Mouse (Mus musculus) layer of hippocampus, adult 8-10 months (tissue): ENCODE results near the gene Sdf2l1. TPM values are rescaled to one million over a fixed set of nuclear protein-coding genes. Genes with fewer than 3 reads are reported as not detected.

Experiments
- DNase-seq, 2 experiments: peaks; one replicate each; pipeline ENCODE4 v3.0.0; 2022; ENCODE audit warnings: low spot score in 2 of 2
- microRNA-seq, 2 experiments: library from miRNA; unstranded; fragments of <30 nt; microRNA quantifications; one replicate each; pipeline ENCODE4 v1.2.0; 2022
- total RNA-seq, 4 experiments: library from RNA; stranded (reverse); gene quantifications; 2 replicates each; pipeline ENCODE4 v1.2.4; 2022

The Sdf2l1 gene
- total RNA-seq, 4 experiments from 2014 or later: 25.6 to 40.2 (median 33.6) TPM

DNA sequence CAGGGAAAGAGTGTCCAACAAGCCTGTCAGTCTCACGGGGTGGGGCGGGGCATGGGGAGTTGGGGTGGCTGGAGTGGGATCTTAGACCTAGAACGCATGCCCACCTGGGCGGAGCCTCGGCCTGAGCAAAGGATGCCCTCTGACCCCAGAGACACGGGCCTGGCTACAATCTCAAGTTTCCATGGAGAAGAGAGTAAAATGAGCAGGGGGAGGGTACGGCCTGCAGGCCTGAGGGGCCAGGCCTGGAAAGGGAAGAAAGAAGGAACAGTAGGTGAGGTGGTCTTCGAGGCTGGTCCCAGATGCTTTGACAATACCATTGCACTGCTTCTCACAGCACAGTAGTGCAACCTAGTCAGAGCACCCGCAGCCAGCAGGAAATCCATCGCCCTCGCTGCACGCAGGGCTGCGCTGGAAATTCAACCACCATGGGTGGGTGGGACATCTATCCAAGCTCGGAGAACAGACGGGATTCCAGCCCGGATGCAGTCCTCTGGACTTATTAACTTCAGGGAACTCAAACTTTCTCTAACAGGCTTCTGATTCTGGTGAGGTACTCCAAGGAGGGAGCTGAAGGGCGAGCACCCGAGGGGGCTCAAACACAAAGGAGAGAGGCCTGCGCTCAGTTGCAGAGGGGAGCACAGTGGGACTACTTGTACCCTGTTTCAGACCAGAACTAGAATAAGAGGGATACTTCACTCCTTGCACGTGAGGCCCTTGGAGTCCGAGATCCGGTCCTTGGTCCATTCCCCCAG, 7.9 kb downstream of the Sdf2l1 start:
- DNase-seq: no peak

DNA sequence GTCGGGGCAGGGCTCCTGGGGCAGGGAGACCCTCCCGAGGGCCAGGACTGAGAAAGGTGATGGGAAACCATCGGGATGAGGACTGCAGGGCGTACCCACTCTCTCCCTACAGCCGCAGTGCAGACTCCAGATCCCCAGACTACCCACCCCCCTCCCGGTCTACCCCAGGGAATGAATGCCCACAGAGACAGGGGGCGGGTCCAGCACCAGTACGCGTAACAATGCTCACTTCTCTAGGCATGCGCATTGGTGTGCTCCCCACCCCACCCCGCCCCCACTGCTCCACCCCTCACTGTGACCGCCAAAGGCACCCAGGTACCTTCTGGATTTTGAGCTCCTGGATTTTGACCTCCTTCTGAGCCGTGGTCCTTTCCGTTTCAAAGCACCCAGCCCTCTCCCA, 10.6 kb downstream of the Sdf2l1 start:
- DNase-seq: no peak

DNA sequence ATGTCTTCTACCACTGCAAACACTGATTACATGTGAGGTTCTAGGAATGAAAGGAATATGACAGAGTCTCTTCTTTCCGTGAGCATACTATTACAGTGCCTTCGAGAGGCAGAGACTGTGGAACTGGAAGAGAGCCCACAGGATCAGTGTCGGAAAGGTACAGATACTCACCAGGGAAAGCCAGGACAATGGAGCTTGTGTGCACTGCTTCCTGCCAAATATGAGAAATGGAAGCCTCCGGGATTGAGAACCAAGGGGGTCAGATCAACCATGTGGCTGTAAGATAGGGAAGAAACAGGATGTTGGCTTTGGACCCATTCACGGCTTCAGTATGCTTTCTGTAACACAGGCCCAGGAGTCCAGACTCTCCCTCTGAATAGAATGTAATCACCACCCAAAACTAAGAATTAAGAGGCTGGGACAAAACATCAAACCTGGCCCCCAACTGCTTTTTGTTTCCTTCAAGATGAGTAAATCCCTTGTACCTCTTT, 14.8 kb downstream of the Sdf2l1 start:
- no peak for DNase-seq

DNA sequence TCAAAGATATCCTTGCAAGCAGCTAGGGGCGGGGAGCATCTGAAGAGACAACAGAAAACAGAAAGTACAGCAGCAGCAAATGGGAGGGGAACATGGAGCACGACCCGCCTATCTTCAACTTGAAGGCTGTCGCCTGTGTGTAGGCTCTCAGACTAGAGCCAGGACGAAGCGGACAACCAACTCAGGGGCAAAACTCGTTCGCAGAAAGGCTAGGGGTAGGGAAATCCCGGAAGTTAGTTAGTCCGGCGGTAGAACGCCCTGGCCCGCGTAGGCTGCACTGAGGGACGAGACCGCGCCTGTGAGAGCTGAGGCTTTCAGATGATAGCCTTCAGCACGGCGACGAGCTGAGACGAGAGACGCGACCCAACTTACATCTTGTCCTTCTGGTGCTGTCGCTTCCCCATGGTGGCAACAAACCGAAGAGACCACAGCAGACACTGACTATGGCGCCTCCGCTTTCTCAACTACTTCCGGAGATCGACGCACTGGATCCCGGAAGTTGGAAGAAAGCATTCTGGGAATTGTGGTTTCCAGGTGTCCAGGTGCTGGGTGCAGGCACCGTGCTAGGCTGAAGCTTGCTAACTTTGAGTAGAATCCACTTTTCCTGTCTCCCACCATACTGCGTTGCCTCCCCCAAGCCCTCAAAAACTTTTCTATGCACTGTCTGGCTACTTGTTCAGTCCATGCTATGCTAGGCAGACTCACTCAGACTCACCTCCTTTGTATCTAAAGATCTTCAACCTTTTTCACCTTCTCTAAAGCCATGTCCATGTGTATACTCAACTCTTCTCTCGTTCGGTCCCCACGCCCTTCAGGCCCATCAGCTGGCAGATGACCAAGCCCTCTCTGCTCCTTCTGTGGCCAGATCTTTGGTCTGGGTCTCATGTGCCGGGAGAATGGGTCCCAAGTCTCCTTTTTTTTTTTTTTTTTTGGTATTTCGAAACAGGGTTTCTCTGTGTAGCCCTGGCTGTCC, 21.1 kb downstream of the Sdf2l1 start, which contains the start of gene Ppil2:
Gene Ppil2 (minus strand): TSS at position 487 of the 973 bp plus-strand sequence.
- peak; percentile 60 to 61 for DNase-seq

DNA sequence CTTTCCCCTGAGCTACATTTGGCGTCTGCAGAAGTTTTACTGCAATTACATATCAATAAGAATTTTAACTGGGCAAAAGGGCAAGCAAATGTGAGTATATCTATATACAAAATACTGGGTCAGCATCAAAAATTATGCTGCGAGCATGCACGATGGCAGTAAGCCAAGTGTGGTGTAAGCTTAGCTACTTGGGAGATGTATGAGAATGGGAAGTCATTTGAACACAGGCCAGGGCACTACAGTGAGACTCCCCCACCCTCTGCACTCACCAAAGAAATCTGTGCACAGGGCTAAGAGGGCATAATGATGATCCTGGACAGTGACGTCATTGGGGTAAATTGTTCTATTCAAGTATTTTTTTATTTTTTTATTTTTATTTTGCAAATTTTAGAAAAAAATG, 27.6 kb downstream of the Sdf2l1 start:
- DNase-seq: no peak

DNA sequence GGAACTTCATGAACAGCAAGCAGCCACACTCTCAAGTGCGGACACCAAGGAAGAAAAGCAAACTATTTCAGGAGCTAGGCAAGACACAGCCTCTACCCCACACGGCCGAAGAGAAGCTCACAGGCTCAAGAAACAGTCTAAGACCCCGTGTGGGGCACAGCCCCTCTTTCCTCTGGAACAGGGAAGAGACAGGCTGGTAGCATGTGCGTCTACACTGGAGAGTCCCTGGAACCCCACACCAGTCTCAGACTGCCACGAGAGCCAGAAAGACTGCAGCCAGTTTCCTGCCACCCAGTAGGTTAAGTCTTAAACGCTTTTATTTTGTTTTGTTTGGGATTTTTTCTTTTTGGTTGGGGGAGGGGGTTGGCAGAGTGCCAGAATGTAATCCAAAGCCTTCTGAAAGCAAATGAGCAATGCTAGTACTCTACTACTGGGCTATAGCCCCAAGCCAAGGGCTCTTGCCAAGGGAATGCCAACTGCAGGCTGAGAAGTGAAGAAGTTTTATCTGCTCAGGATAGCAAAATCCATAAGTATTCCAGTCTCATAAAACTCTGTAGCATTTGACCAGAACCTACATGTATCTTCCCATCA, 29.5 kb downstream of the Sdf2l1 start:
- DNase-seq: no peak

DNA sequence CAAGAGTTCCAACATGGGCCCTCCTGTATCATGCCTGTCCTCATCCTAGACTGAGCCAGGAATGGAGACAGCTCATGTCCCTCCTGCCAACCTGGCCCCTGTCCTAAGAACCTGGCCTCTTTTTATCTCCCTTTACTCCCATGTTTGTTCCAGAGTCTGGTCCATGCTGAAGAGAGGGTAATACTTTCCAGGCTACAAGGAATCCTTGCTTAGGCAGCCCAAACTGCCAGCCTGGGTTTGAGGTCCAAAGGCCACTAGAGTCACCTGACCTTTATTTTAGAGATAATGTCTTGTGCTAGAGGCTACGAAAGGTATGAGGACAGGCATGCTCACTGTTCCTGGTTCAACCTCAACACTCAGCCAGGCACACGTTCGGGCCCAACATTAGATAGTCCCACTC, 35.2 kb downstream of the Sdf2l1 start:
- no peak for DNase-seq

DNA sequence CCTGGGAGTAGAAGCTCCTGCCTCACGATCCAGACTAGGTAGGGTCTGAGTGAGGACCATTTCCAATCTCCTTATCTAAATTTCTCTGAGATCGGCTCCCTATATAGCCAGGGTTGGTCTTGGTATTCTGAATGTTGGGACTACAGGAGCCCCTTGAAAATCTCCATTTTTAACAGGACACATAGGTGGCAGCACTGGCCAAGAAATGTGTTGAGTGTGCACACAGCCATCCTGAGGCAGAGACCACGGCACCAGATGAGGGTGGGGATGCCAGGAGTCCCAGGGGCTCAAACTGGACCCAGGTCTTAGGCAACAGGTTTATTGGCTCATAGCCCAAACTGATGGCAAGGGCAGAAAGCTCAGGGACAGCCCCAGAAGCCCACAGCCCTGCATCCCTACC, 43.8 kb downstream of the Sdf2l1 start:
- DNase-seq: no peak

DNA sequence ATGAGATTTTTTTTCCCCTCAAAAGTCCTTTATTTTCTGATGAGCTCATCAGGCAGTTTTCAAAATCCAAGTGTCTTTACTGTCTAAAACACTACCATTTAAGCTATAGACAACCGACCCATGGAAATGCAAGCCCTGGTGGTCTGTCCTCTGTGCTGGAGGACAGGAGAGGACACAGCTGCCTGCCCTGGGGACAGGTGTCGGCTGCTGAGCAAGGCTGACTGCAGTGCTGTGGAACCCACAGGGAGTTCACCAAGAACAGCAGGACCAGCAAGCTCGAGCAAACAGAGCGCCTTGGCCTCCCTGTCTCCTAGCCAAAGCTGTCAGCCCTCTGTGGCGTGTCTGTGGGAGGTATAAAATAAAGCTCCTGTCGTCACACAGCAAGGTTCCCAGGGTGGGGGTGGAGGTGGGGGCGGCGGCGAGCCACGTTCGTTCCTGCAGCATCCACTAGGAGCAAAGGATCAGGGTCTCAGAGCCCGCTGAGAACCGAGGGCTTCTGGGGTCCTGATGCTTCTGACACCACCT, 45.5 kb downstream of the Sdf2l1 start:
- peak in 1 of 2 experiments; percentile 51 for DNase-seq

DNA sequence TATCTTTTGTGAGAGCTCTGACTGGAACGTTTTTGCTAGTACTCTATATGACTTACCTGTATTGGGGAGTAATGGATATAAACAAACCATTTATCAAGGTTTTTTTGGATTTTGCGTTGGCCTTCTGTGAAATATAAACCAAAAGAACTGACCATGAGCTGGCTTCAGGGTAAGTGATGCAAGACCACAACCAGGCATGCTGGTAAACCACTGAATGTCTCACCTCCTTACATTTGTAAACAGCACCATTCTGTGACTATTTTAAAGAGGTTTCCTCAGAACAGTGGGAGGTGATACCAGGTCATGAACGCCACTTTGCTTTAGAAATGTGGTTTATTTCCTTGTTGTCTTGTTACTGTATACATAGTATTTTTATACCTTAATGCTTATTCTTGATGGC, 45.9 kb downstream of the Sdf2l1 start:
- no peak for DNase-seq

DNA sequence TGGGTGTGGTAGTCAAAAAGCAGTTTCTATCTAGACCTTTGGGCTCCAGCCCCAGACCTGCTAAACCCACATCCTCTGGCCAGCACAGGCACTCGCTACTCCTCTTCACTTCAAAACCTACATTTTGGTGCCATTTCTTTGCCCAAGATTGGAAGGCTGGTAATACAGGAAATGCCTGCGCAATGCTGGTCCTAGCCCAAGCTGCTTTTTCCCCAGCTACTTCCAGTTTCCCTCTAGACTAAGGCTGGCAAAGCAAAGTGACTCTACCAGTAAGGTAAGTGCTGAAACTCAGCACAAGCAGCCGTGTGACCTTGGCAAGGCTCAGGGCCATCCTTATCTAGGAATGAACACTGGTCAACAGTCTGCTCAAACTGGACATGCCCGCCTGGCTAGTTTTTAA, 46.5 kb downstream of the Sdf2l1 start:
- no peak for DNase-seq

DNA sequence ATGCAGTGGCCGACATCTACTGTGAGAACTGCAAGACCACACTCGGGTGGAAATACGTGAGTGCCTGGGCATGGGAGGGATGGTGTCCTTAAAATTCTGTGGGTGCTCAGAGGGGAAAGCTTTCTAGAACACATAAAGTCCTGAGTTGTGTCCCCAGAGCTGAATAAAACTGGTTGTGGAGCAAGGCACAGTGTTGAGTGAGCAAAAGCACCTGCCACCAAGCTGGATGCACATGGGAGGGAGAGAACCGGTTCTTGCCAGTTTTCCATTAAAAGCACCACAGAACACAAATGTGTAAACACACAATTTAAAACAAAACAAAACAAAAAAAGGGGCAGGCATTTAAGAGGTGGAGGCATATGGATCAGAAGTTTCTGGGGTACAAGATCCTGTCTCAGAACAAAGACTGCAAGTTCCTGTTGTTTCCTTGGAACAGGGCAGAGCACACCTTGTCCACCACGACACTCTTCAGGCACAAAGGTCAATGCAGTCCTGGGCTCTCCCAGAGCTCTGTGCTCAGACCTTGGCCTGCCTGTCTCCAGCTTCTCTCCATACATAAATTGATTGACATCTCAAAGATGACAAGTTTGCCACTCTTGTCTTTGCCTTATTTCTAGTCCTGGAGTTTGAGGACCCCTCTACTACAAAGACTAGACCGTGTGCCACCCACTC, 49.9 kb downstream of the Sdf2l1 start:
- DNase-seq: no peak

Small RNAs within 50 kb of the gene (microRNA-seq; reads per million reads assigned to microRNA genes)
- gene Mir130b: 69.2 to 76.3 reads per million in 2 experiments
- 0.32 to 1.5 reads per million in 2 experiments for gene Mir301b

Other genes starting within 250 kb of the Sdf2l1 start
- 10 to 100 TPM; 46.5 to 59.4 (median 51.9) TPM for gene Ppm1f, start 235.9 kb downstream of the Sdf2l1 start, total RNA-seq
- 100 to 1,000 TPM; 461 to 545 (median 499) TPM for gene Mapk1, start 149.0 kb downstream of the Sdf2l1 start, total RNA-seq
- 10 to 100 TPM; 27.9 to 36.5 (median 29.8) TPM for gene Ypel1, start 62.7 kb downstream of the Sdf2l1 start, total RNA-seq
- 100 to 1,000 TPM in 2 of 4 experiments, 10 to 100 TPM in 2; 85.7 to 105 (median 98.4) TPM for gene Ppil2, start 21.1 kb downstream of the Sdf2l1 start, total RNA-seq
- gene 2610318N02Rik, start 7.2 kb downstream of the Sdf2l1 start, total RNA-seq: 1 to 10 TPM in 1 of 4 experiments, under 1 TPM in 3; 0.68 to 1.2 (median 0.94) TPM
- gene Ydjc, start 12.2 kb upstream of the Sdf2l1 start, total RNA-seq: 10 to 100 TPM; 23.2 to 31.9 (median 25.8) TPM
- 1 to 10 TPM in 3 of 4 experiments, under 1 TPM in 1; 0.71 to 2.4 (median 1.6) TPM for gene Ccdc116, start 14.8 kb upstream of the Sdf2l1 start, total RNA-seq
- gene Ube2l3, start 70.3 kb upstream of the Sdf2l1 start, total RNA-seq: 100 to 1,000 TPM; 126 to 157 (median 142) TPM
- gene Rimbp3, start 76.2 kb upstream of the Sdf2l1 start, total RNA-seq: 1 to 10 TPM; 2.8 to 3.8 (median 3.5) TPM
- gene Hic2, start 101.2 kb upstream of the Sdf2l1 start, total RNA-seq: 1 to 10 TPM; 4.1 to 7.2 (median 6.5) TPM
- gene Tmem191c, start 143.7 kb upstream of the Sdf2l1 start, total RNA-seq: 100 to 1,000 TPM in 2 of 4 experiments, 10 to 100 TPM in 2; 85.5 to 112 (median 94.2) TPM
- gene Serpind1, start 199.0 kb upstream of the Sdf2l1 start, total RNA-seq: 1 to 10 TPM; 1.6 to 2.6 (median 2.2) TPM